Comparison of ENCODE assay signal across 16 mouse cellular contexts in genomic region chr4:76004161-76004560, GRCm38 (mm10).
"Had no signal": no experiment of that assay in that cellular context is flagged by ENCODE, and none has a peak within 500 bp of the region (broad histone marks: within the 10 kb centered on the region; RNA-seq: fewer than 3 reads in every experiment).

No protein-coding gene starts in this region.

- DNase-seq: retina, postnatal 1 day; right cerebral cortex, adult 18-20 months; right cerebral cortex, postnatal 14 days; right cerebral cortex, postnatal 25 days; right cerebral cortex, postnatal 4 days; spleen, adult 18-20 months; thymus, adult 18-20 months; thymus, adult 2 months; thymus, postnatal 14 days; thymus, postnatal 25 days; thymus, postnatal 36 days; thymus, postnatal 4 days had no signal

- H3K27ac ChIP-seq: neural tube, embryonic 13.5 days; neural tube, embryonic 15.5 days; stomach, embryonic 15.5 days; stomach, postnatal 0 days had no signal

- H3K9ac ChIP-seq: neural tube, embryonic 13.5 days; neural tube, embryonic 15.5 days; stomach, embryonic 15.5 days had no signal

- H3K27me3 ChIP-seq: neural tube, embryonic 13.5 days; neural tube, embryonic 15.5 days; stomach, embryonic 15.5 days had no signal

- H3K4me3 ChIP-seq: neural tube, embryonic 13.5 days; neural tube, embryonic 15.5 days; stomach, embryonic 15.5 days had no signal

- H3K4me2 ChIP-seq: neural tube, embryonic 13.5 days; neural tube, embryonic 15.5 days; stomach, embryonic 15.5 days had no signal

- H3K9me3 ChIP-seq: neural tube, embryonic 13.5 days; neural tube, embryonic 15.5 days; stomach, embryonic 15.5 days had no signal

- H3K36me3 ChIP-seq: neural tube, embryonic 13.5 days; neural tube, embryonic 15.5 days; stomach, embryonic 15.5 days had no signal

- H3K4me1 ChIP-seq: neural tube, embryonic 15.5 days; stomach, embryonic 15.5 days had no signal
